Mouse (Mus musculus): Measurements from ENCODE around the gene Trim41.
"Not testable (repeated sequence)": the region's sequence is repeated elsewhere in the genome, so short reads cannot be mapped to it uniquely, and the experiment has no call there.

Gene Trim41

GRCm38 (mm10) chr11:48837310-48838180, 20.4 kb upstream of the Trim41 start:
- DNase-seq: peak; percentile 82

- no peak for DNase-seq
Observed at GRCm38 (mm10) chr11:48836990-48837309, 19.8 kb upstream of the Trim41 start.

- no peak for DNase-seq
Observed at GRCm38 (mm10) chr11:48835923-48836322, 18.8 kb upstream of the Trim41 start.

GRCm38 (mm10) chr11:48833731-48834639, 16.8 kb upstream of the Trim41 start:
- DNase-seq: peak; percentile 96

GRCm38 (mm10) chr11:48833078-48833730, 16.1 kb upstream of the Trim41 start:
- peak; percentile 34 for DNase-seq

GRCm38 (mm10) chr11:48831273-48831672, 14.1 kb upstream of the Trim41 start:
- DNase-seq: no peak

- peak; percentile 49 for DNase-seq
Observed at GRCm38 (mm10) chr11:48830279-48830678, 13.1 kb upstream of the Trim41 start.

GRCm38 (mm10) chr11:48827926-48828325, 10.8 kb upstream of the Trim41 start:
- DNase-seq: no peak

GRCm38 (mm10) chr11:48826752-48827096, 9.6 kb upstream of the Trim41 start:
- no peak for DNase-seq

GRCm38 (mm10) chr11:48825979-48826751, 9.0 kb upstream of the Trim41 start, which contains the start of the genes Trim7 and Gm12184:
Gene Trim7, plus strand, starts transcription at chr11:48826140.
Gene Gm12184, minus strand, starts transcription at chr11:48826655.
- DNase-seq: peak; percentile 41

- no peak for DNase-seq
Observed at GRCm38 (mm10) chr11:48824311-48824830, 7.2 kb upstream of the Trim41 start.

- peak; percentile 77 for DNase-seq
Observed at GRCm38 (mm10) chr11:48823536-48823972, 6.4 kb upstream of the Trim41 start.

- DNase-seq: no peak
Observed at GRCm38 (mm10) chr11:48822768-48823512, 5.8 kb upstream of the Trim41 start.

GRCm38 (mm10) chr11:48821299-48821698, 4.1 kb upstream of the Trim41 start:
- not testable (repeated sequence) for DNase-seq

GRCm38 (mm10) chr11:48820308-48820674, 3.1 kb upstream of the Trim41 start:
- no peak for DNase-seq

- DNase-seq: no peak
Observed at GRCm38 (mm10) chr11:48819614-48820307, 2.6 kb upstream of the Trim41 start.

- peak; percentile 96 for DNase-seq
Observed at GRCm38 (mm10) chr11:48818346-48818745, 1.2 kb upstream of the Trim41 start.

- peak; percentile 23 for DNase-seq
Observed at GRCm38 (mm10) chr11:48817794-48818193, 641 bp upstream of the Trim41 start.

GRCm38 (mm10) chr11:48816281-48816781, 822 bp downstream of the Trim41 start:
- DNase-seq: peak; percentile 56

GRCm38 (mm10) chr11:48815851-48816250, 1.3 kb downstream of the Trim41 start:
- no peak for DNase-seq

Data from lung, postnatal 36 days (tissue).